Mouse (Mus musculus): Measurements from ENCODE around the gene Spint4. TPM values are rescaled to one million over a fixed set of nuclear protein-coding genes. Genes with fewer than 3 reads are reported as not detected.

Gene Spint4
- polyA plus RNA-seq, 1 experiment from 2014 or later = not detected

GRCm38 (mm10) chr2:164744987-164745386 lies 46.7 kb downstream of the Spint4 start:
- no peaks in the 10 kb centered on the region for H3K9me3 ChIP-seq (ENCODE audit: control insufficient read depth, low read length)
- no peaks in the 10 kb centered on the region for H3K27me3 ChIP-seq (ENCODE audit: control insufficient read depth, insufficient read depth, low read length)
- ATAC-seq (ENCODE audit: low FRiP score) (no peak), DNase-seq (ENCODE audit: low spot score, missing footprints) (no peak)
- peaks cover 12% of the 10 kb centered on the region for H3K4me1 ChIP-seq (ENCODE audit: control insufficient read depth, insufficient read depth, low read length)
- H3K4me2 ChIP-seq = peak overlapping the region; percentile 89
- 76% methylated on average over 13 of the region's 13 CpGs for WGBS
- H3K27ac ChIP-seq (ENCODE audit: low read depth, low read length) = no peak overlapping the region
- H3K9ac ChIP-seq (ENCODE audit: low read length) = peak overlapping the region; percentile 92
- no peaks in the 10 kb centered on the region for H3K36me3 ChIP-seq (ENCODE audit: control insufficient read depth, insufficient read depth, low read length)
- peak overlapping the region; percentile 88; the same call in 1 of the 2 replicates for H3K4me3 ChIP-seq (ENCODE audit: low read depth, low read length)

GRCm38 (mm10) chr2:164745843-164746479 lies 47.7 kb downstream of the Spint4 start, which contains the start of the genes Wfdc3 and Dnttip1:
TSS of gene Wfdc3 (minus strand) at chr2:164745931.
TSS of gene Dnttip1 (plus strand) at chr2:164745983.
- under 1% methylated on average over 70 of the region's 70 CpGs for WGBS
- Histone ChIP-seq H3K27ac (ENCODE audit: low read depth, low read length) (peak within 1 kb of the TSS; percentile 32; the same call in 1 of the 2 replicates), H3K9me3 (ENCODE audit: control insufficient read depth, low read length) (no peaks in the 10 kb centered on the region), H3K27me3 (ENCODE audit: control insufficient read depth, insufficient read depth, low read length) (no peaks in the 10 kb centered on the region), H3K4me3 (ENCODE audit: low read depth, low read length) (peak within 1 kb of the TSS; percentile 88), H3K4me2 (peak within 1 kb of the TSS; percentile 89), H3K9ac (ENCODE audit: low read length) (peak within 1 kb of the TSS; percentile 92), H3K36me3 (ENCODE audit: control insufficient read depth, insufficient read depth, low read length) (no peaks in the 10 kb centered on the region), H3K4me1 (ENCODE audit: control insufficient read depth, insufficient read depth, low read length) (peaks cover 12% of the 10 kb centered on the region)
- peak; percentile 94 for ATAC-seq (ENCODE audit: low FRiP score)
- peak; percentile 100 for DNase-seq (ENCODE audit: low spot score, missing footprints)

GRCm38 (mm10) chr2:164746693-164747092 lies 48.4 kb downstream of the Spint4 start:
- peak overlapping the region; percentile 89 for H3K4me2 ChIP-seq
- H3K36me3 ChIP-seq (ENCODE audit: control insufficient read depth, insufficient read depth, low read length) = no peaks in the 10 kb centered on the region
- peaks cover 12% of the 10 kb centered on the region for H3K4me1 ChIP-seq (ENCODE audit: control insufficient read depth, insufficient read depth, low read length)
- no peaks in the 10 kb centered on the region for H3K27me3 ChIP-seq (ENCODE audit: control insufficient read depth, insufficient read depth, low read length)
- ATAC-seq (ENCODE audit: low FRiP score) (no peak), DNase-seq (ENCODE audit: low spot score, missing footprints) (no peak)
- 66% methylated on average over 8 of the region's 8 CpGs for WGBS
- H3K4me3 ChIP-seq (ENCODE audit: low read depth, low read length) = peak overlapping the region; percentile 88
- no peak overlapping the region for H3K27ac ChIP-seq (ENCODE audit: low read depth, low read length)
- H3K9me3 ChIP-seq (ENCODE audit: control insufficient read depth, low read length) = no peaks in the 10 kb centered on the region
- peak overlapping the region; percentile 92 for H3K9ac ChIP-seq (ENCODE audit: low read length)

GRCm38 (mm10) chr2:164748191-164748590 lies 49.9 kb downstream of the Spint4 start:
- Histone ChIP-seq H3K4me2 (no peak overlapping the region), H3K4me1 (ENCODE audit: control insufficient read depth, insufficient read depth, low read length) (peaks cover 12% of the 10 kb centered on the region), H3K27ac (ENCODE audit: low read depth, low read length) (no peak overlapping the region), H3K36me3 (ENCODE audit: control insufficient read depth, insufficient read depth, low read length) (no peaks in the 10 kb centered on the region), H3K9me3 (ENCODE audit: control insufficient read depth, low read length) (no peaks in the 10 kb centered on the region), H3K27me3 (ENCODE audit: control insufficient read depth, insufficient read depth, low read length) (no peaks in the 10 kb centered on the region), H3K9ac (ENCODE audit: low read length) (no peak overlapping the region), H3K4me3 (ENCODE audit: low read depth, low read length) (no peak overlapping the region)
- ATAC-seq (ENCODE audit: low FRiP score) (no peak), DNase-seq (ENCODE audit: low spot score, missing footprints) (no peak)
- 84% methylated on average over 4 of the region's 4 CpGs for WGBS

GRCm38 (mm10) chr2:164748991-164749390 lies 50.7 kb downstream of the Spint4 start:
- Histone ChIP-seq H3K9ac (ENCODE audit: low read length) (no peak overlapping the region), H3K36me3 (ENCODE audit: control insufficient read depth, insufficient read depth, low read length) (peaks cover 4% of the 10 kb centered on the region; the same call in 1 of the 2 replicates), H3K9me3 (ENCODE audit: control insufficient read depth, low read length) (no peaks in the 10 kb centered on the region), H3K4me1 (ENCODE audit: control insufficient read depth, insufficient read depth, low read length) (peaks cover 12% of the 10 kb centered on the region), H3K4me3 (ENCODE audit: low read depth, low read length) (no peak overlapping the region), H3K27me3 (ENCODE audit: control insufficient read depth, insufficient read depth, low read length) (no peaks in the 10 kb centered on the region), H3K27ac (ENCODE audit: low read depth, low read length) (no peak overlapping the region), H3K4me2 (no peak overlapping the region)
- DNase-seq (ENCODE audit: low spot score, missing footprints) (no peak), ATAC-seq (ENCODE audit: low FRiP score) (no peak)
- 92% methylated on average over 6 of the region's 6 CpGs for WGBS

Other genes starting within 250 kb of the Spint4 start
- gene Sys1, start 241.5 kb upstream of the Spint4 start, polyA plus RNA-seq (2014; fragmentation: Nextera tagmentation; extraction: Ambion mirVana) = 62.0 and 63.6 TPM in 2 replicates
- 4.7 and 5.0 TPM in 2 replicates for gene Gm20458, start 237.5 kb upstream of the Spint4 start, polyA plus RNA-seq (2014; fragmentation: Nextera tagmentation; extraction: Ambion mirVana)
- gene Trp53tg5, start 224.8 kb upstream of the Spint4 start, polyA plus RNA-seq (2014; fragmentation: Nextera tagmentation; extraction: Ambion mirVana) = not detected in 2 replicates
- 3.1 and 3.4 TPM in 2 replicates for gene Dbndd2, start 212.4 kb upstream of the Spint4 start, polyA plus RNA-seq (2014; fragmentation: Nextera tagmentation; extraction: Ambion mirVana)
- 48.1 and 51.9 TPM in 2 replicates for gene Pigt, start 201.0 kb upstream of the Spint4 start, polyA plus RNA-seq (2014; fragmentation: Nextera tagmentation; extraction: Ambion mirVana)
- 15.4 and 21.7 TPM in 2 replicates for gene Wfdc2, start 136.1 kb upstream of the Spint4 start, polyA plus RNA-seq (2014; fragmentation: Nextera tagmentation; extraction: Ambion mirVana)
- not detected in 2 replicates for gene Spint3, start 125.0 kb upstream of the Spint4 start, polyA plus RNA-seq (2014; fragmentation: Nextera tagmentation; extraction: Ambion mirVana)
- not detected in 2 replicates for gene Wfdc6a, start 113.1 kb upstream of the Spint4 start, polyA plus RNA-seq (2014; fragmentation: Nextera tagmentation; extraction: Ambion mirVana)
- not detected in 2 replicates for gene Eppin, start 104.9 kb upstream of the Spint4 start, polyA plus RNA-seq (2014; fragmentation: Nextera tagmentation; extraction: Ambion mirVana)
- gene Wfdc6b, start 85.0 kb upstream of the Spint4 start, polyA plus RNA-seq (2014; fragmentation: Nextera tagmentation; extraction: Ambion mirVana) = not detected in 2 replicates
- not detected in 2 replicates for gene Wfdc8, start 84.9 kb upstream of the Spint4 start, polyA plus RNA-seq (2014; fragmentation: Nextera tagmentation; extraction: Ambion mirVana)
- gene Wfdc16, start 59.7 kb upstream of the Spint4 start, polyA plus RNA-seq (2014; fragmentation: Nextera tagmentation; extraction: Ambion mirVana) = not detected in 2 replicates
- gene Wfdc10, start 42.5 kb upstream of the Spint4 start, polyA plus RNA-seq (2014; fragmentation: Nextera tagmentation; extraction: Ambion mirVana) = not detected in 2 replicates
- not detected in 2 replicates for gene Wfdc9, start 41.9 kb upstream of the Spint4 start, polyA plus RNA-seq (2014; fragmentation: Nextera tagmentation; extraction: Ambion mirVana)
- not detected in 2 replicates for gene Wfdc11, start 24.4 kb upstream of the Spint4 start, polyA plus RNA-seq (2014; fragmentation: Nextera tagmentation; extraction: Ambion mirVana)
- gene Wfdc13, start 13.4 kb upstream of the Spint4 start, polyA plus RNA-seq (2014; fragmentation: Nextera tagmentation; extraction: Ambion mirVana) = 0.21 TPM in 1 of 2 replicates, not detected in the other
- gene Spint5, start 16.8 kb downstream of the Spint4 start, polyA plus RNA-seq (2014; fragmentation: Nextera tagmentation; extraction: Ambion mirVana) = not detected in 2 replicates
- gene Wfdc3, start 47.4 kb downstream of the Spint4 start, polyA plus RNA-seq (2014; fragmentation: Nextera tagmentation; extraction: Ambion mirVana) = 0.66 and 0.85 TPM in 2 replicates
- 75.9 and 82.5 TPM in 2 replicates for gene Dnttip1, start 47.5 kb downstream of the Spint4 start, polyA plus RNA-seq (2014; fragmentation: Nextera tagmentation; extraction: Ambion mirVana)
- 520 and 544 TPM in 2 replicates for gene Ube2c, start 71.4 kb downstream of the Spint4 start, polyA plus RNA-seq (2014; fragmentation: Nextera tagmentation; extraction: Ambion mirVana)
- gene Tnnc2, start 81.5 kb downstream of the Spint4 start, polyA plus RNA-seq (2014; fragmentation: Nextera tagmentation; extraction: Ambion mirVana) = not detected in 2 replicates
- gene Snx21, start 87.3 kb downstream of the Spint4 start, polyA plus RNA-seq (2014; fragmentation: Nextera tagmentation; extraction: Ambion mirVana) = 10.4 and 11.7 TPM in 2 replicates
- gene Acot8, start 106.4 kb downstream of the Spint4 start, polyA plus RNA-seq (2014; fragmentation: Nextera tagmentation; extraction: Ambion mirVana) = 10.2 and 12.6 TPM in 2 replicates
- gene Zswim3, start 106.6 kb downstream of the Spint4 start, polyA plus RNA-seq (2014; fragmentation: Nextera tagmentation; extraction: Ambion mirVana) = 11.4 and 12.6 TPM in 2 replicates
- 22.0 and 23.2 TPM in 2 replicates for gene Zswim1, start 124.2 kb downstream of the Spint4 start, polyA plus RNA-seq (2014; fragmentation: Nextera tagmentation; extraction: Ambion mirVana)
- gene Spata25, start 130.0 kb downstream of the Spint4 start, polyA plus RNA-seq (2014; fragmentation: Nextera tagmentation; extraction: Ambion mirVana) = not detected in 2 replicates
- 84.8 and 89.7 TPM in 2 replicates for gene Ctsa, start 134.4 kb downstream of the Spint4 start, polyA plus RNA-seq (2014; fragmentation: Nextera tagmentation; extraction: Ambion mirVana)
- 3.8 and 4.5 TPM in 2 replicates for gene Neurl2, start 135.0 kb downstream of the Spint4 start, polyA plus RNA-seq (2014; fragmentation: Nextera tagmentation; extraction: Ambion mirVana)
- gene Pltp, start 159.2 kb downstream of the Spint4 start, polyA plus RNA-seq (2014; fragmentation: Nextera tagmentation; extraction: Ambion mirVana) = 91.8 and 97.3 TPM in 2 replicates
- 62.0 and 65.7 TPM in 2 replicates for gene Pcif1, start 180.8 kb downstream of the Spint4 start, polyA plus RNA-seq (2014; fragmentation: Nextera tagmentation; extraction: Ambion mirVana)
- gene Zfp335, start 213.3 kb downstream of the Spint4 start, polyA plus RNA-seq (2014; fragmentation: Nextera tagmentation; extraction: Ambion mirVana) = 8.2 and 8.8 TPM in 2 replicates
- 1.9 and 2.0 TPM in 2 replicates for gene Mmp9, start 242.3 kb downstream of the Spint4 start, polyA plus RNA-seq (2014; fragmentation: Nextera tagmentation; extraction: Ambion mirVana)